Mouse (Mus musculus) megakaryocyte, embryonic 14.5 days (primary cell): ENCODE data around the gene Btbd16.

Experiments
- FLI1 ChIP-seq: IDR thresholded peaks from 2 replicates; pipeline ENCODE4 v1.6.1; 2012; ENCODE audit warnings: low read length, inconsistent platforms, mixed read lengths
- GATA1 ChIP-seq: IDR thresholded peaks from 3 replicates; pipeline ENCODE4 v1.6.1; 2012; ENCODE audit warnings: mixed read lengths, low read length, inconsistent platforms, borderline replicate concordance

DNA sequence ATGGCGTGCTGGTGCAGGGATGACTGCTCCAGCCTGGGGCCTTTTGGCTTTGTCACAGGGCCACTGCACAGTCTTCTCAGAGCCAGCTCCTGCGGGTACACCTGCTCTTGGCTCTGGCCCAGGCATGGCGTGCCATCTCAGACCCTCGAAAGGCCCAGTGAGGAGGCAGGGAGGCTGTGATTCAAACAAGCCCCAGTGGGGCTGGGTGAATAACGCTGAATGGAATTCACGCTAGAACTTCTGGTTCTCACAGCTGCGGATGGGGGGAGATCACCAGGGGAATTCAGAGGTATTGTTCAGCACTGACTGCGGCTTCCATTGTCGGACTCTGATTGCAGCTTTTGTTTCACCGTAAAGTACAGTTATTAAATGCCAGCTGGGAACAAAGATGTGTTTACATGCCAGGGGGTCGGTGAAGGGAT, 86.9 kb downstream of the Btbd16 start:
- TF ChIP-seq GATA1 = no peak
- no peak for TF ChIP-seq FLI1
